Mouse (Mus musculus) erythroblast, embryonic 14.5 days (primary cell): ENCODE measurements around the gene Scgb3a1. TPM values are rescaled to one million over a fixed set of nuclear protein-coding genes. Genes with fewer than 3 reads are reported as not detected.

Experiments
- H3K27me3 ChIP-seq: 2 replicates; pipeline ENCODE4 v1.6.1; 2012; ENCODE audit warnings: inconsistent platforms; ENCODE audit not compliant: control insufficient read depth
- H3K36me3 ChIP-seq: 2 replicates; pipeline ENCODE4 v1.6.1; 2012; ENCODE audit warnings: mild to moderate bottlenecking, inconsistent platforms; ENCODE audit not compliant: control insufficient read depth
- H3K4me1 ChIP-seq: 2 replicates; pipeline ENCODE4 v1.6.1; 2012; ENCODE audit warnings: inconsistent platforms; ENCODE audit not compliant: control insufficient read depth
- H3K4me3 ChIP-seq: replicated peaks from 2 replicates; pipeline ENCODE3; 2012; ENCODE audit warnings: moderate library complexity, mild to moderate bottlenecking, inconsistent platforms
- H3K9me3 ChIP-seq: 2 replicates; pipeline ENCODE4 v1.6.1; 2012; ENCODE audit warnings: low read length, inconsistent platforms, mixed read lengths; ENCODE audit not compliant: control insufficient read depth
- GATA1 ChIP-seq: IDR thresholded peaks from 2 replicates; pipeline ENCODE4 v1.6.1; 2012; ENCODE audit warnings: low read length, inconsistent platforms, mixed read lengths
- TAL1 ChIP-seq: IDR thresholded peaks from 3 replicates; pipeline ENCODE4 v1.6.1; 2012; ENCODE audit warnings: low read length, inconsistent platforms, mixed read lengths
- polyA plus RNA-seq: library from polyadenylated mRNA; stranded (reverse); fragments of >175 nt; gene quantifications from 2 replicates; pipeline ENCODE4 v1.2.3, GENCODE M21; 2012

Scgb3a1 gene
- polyA plus RNA-seq, 1 experiment, result not detected

GRCm38 (mm10) chr11:49673433-49673832 is 10.0 kb downstream of the Scgb3a1 start:
- H3K4me3 ChIP-seq, result no peak overlapping the region
- no peaks in the 10 kb centered on the region for H3K27me3 ChIP-seq
- peaks cover 89% of the 10 kb centered on the region for H3K36me3 ChIP-seq
- no peak for TF ChIP-seq GATA1
- TF ChIP-seq TAL1, result no peak
- no peaks in the 10 kb centered on the region for H3K4me1 ChIP-seq
- H3K9me3 ChIP-seq, result no peaks in the 10 kb centered on the region

GRCm38 (mm10) chr11:49684237-49684973 is 21.0 kb downstream of the Scgb3a1 start:
- H3K4me1 ChIP-seq, result no peaks in the 10 kb centered on the region
- H3K4me3 ChIP-seq, result no peak overlapping the region
- TF ChIP-seq TAL1, result no peak
- TF ChIP-seq GATA1, result no peak
- peaks cover 96% of the 10 kb centered on the region for H3K36me3 ChIP-seq
- no peaks in the 10 kb centered on the region for H3K27me3 ChIP-seq
- H3K9me3 ChIP-seq, result no peaks in the 10 kb centered on the region

- TF ChIP-seq GATA1 (no peak), TAL1 (no peak)
These were observed 31.6 kb downstream of the Scgb3a1 start for GRCm38 (mm10) chr11:49695013-49695412.

GRCm38 (mm10) chr11:49695695-49696094 is 32.3 kb downstream of the Scgb3a1 start:
- TF ChIP-seq GATA1 (no peak), TAL1 (no peak)
- Histone ChIP-seq H3K4me3 (no peak overlapping the region), H3K36me3 (peaks cover 94% of the 10 kb centered on the region), H3K4me1 (peaks cover 10% of the 10 kb centered on the region), H3K9me3 (no peaks in the 10 kb centered on the region), H3K27me3 (no peaks in the 10 kb centered on the region)

More at GRCm38 (mm10) chr11:49695013-49695412, 31.6 kb downstream of the Scgb3a1 start:
- peaks cover 14% of the 10 kb centered on the region for H3K4me1 ChIP-seq
- no peaks in the 10 kb centered on the region for H3K27me3 ChIP-seq
- no peaks in the 10 kb centered on the region for H3K9me3 ChIP-seq
- H3K36me3 ChIP-seq, result peaks cover 94% of the 10 kb centered on the region
- no peak overlapping the region for H3K4me3 ChIP-seq

GRCm38 (mm10) chr11:49696472-49696871 is 33.1 kb downstream of the Scgb3a1 start:
- Histone ChIP-seq H3K36me3 (peaks cover 95% of the 10 kb centered on the region), H3K9me3 (no peaks in the 10 kb centered on the region), H3K4me1 (peaks cover 9% of the 10 kb centered on the region), H3K27me3 (no peaks in the 10 kb centered on the region), H3K4me3 (no peak overlapping the region)
- TF ChIP-seq GATA1 (no peak), TAL1 (no peak)

GRCm38 (mm10) chr11:49697779-49698178 is 34.4 kb downstream of the Scgb3a1 start:
- peaks cover 95% of the 10 kb centered on the region for H3K36me3 ChIP-seq
- no peaks in the 10 kb centered on the region for H3K27me3 ChIP-seq
- TF ChIP-seq GATA1, result no peak
- TF ChIP-seq TAL1, result no peak
- H3K4me1 ChIP-seq, result peaks cover 9% of the 10 kb centered on the region
- no peaks in the 10 kb centered on the region for H3K9me3 ChIP-seq
- no peak overlapping the region for H3K4me3 ChIP-seq

GRCm38 (mm10) chr11:49699079-49699478 is 35.7 kb downstream of the Scgb3a1 start:
- H3K4me3 ChIP-seq, result no peak overlapping the region
- peaks cover 10% of the 10 kb centered on the region for H3K4me1 ChIP-seq
- H3K36me3 ChIP-seq, result peaks cover 95% of the 10 kb centered on the region
- H3K27me3 ChIP-seq, result no peaks in the 10 kb centered on the region
- no peak for TF ChIP-seq GATA1
- TF ChIP-seq TAL1, result no peak
- H3K9me3 ChIP-seq, result no peaks in the 10 kb centered on the region

- H3K4me3 ChIP-seq, result no peak overlapping the region
- no peaks in the 10 kb centered on the region for H3K27me3 ChIP-seq
- peaks cover 13% of the 10 kb centered on the region for H3K4me1 ChIP-seq
- no peak for TF ChIP-seq TAL1
- no peak for TF ChIP-seq GATA1
- no peaks in the 10 kb centered on the region for H3K9me3 ChIP-seq
- peaks cover 96% of the 10 kb centered on the region for H3K36me3 ChIP-seq
These were observed 38.6 kb downstream of the Scgb3a1 start for GRCm38 (mm10) chr11:49702014-49702413.

GRCm38 (mm10) chr11:49704804-49705203 is 41.4 kb downstream of the Scgb3a1 start:
- H3K9me3 ChIP-seq, result no peaks in the 10 kb centered on the region
- peaks cover 31% of the 10 kb centered on the region for H3K4me1 ChIP-seq
- no peak overlapping the region for H3K4me3 ChIP-seq
- TF ChIP-seq GATA1 (no peak), TAL1 (no peak)
- peaks cover 98% of the 10 kb centered on the region for H3K36me3 ChIP-seq
- H3K27me3 ChIP-seq, result no peaks in the 10 kb centered on the region
